Mouse (Mus musculus) intestine, embryonic 15.5 days (tissue): ENCODE measurements around the gene Fndc3b. TPM values are rescaled to one million over a fixed set of nuclear protein-coding genes. Genes with fewer than 3 reads are reported as not detected.

Experiments used
- ATAC-seq: fragments of 200-750 bp; cut with Nextera tagmentation; 2 replicates; pipeline ENCODE4 v1.8.0; 2017; ENCODE audit warnings: moderate TSS enrichment, moderate library complexity
- H3K27ac ChIP-seq: fragments of 300-500 bp; sonication (generic); 2 replicates; pipeline ENCODE4 v1.5.1; 2015; ENCODE audit warnings: mild to moderate bottlenecking, inconsistent platforms
- H3K27me3 ChIP-seq: fragments of 300-500 bp; sonication (generic); replicated peaks from 2 replicates; pipeline ENCODE4 v1.6.1; 2015; ENCODE audit warnings: inconsistent platforms
- H3K36me3 ChIP-seq: fragments of 300-500 bp; sonication (generic); 2 replicates; pipeline ENCODE4 v1.6.1; 2015; ENCODE audit warnings: inconsistent platforms
- H3K4me1 ChIP-seq: fragments of 300-500 bp; sonication (generic); replicated peaks from 2 replicates; pipeline ENCODE4 v1.6.1; 2015; ENCODE audit warnings: inconsistent platforms
- H3K4me2 ChIP-seq: fragments of 300-500 bp; sonication (generic); replicated peaks from 2 replicates; pipeline ENCODE4 v1.6.1; 2015; ENCODE audit warnings: mild to moderate bottlenecking, inconsistent platforms
- H3K4me3 ChIP-seq: fragments of 300-500 bp; sonication (generic); replicated peaks from 2 replicates; pipeline ENCODE4 v1.5.1; 2015; ENCODE audit warnings: inconsistent platforms
- H3K9ac ChIP-seq: fragments of 300-500 bp; sonication (generic); 2 replicates; pipeline ENCODE4 v1.6.1; 2015; ENCODE audit warnings: inconsistent platforms
- H3K9me3 ChIP-seq: fragments of 300-500 bp; sonication (generic); 2 replicates; pipeline ENCODE4 v1.6.1; 2016; ENCODE audit warnings: inconsistent platforms
- WGBS: fragments of 180-500 bp; shearing (Covaris S2); methylation state at CpG from one replicate; pipeline ENCODE4 v1.1.7; 2015; 5-methylcytosine and 5-hydroxymethylcytosine counted together
- polyA plus RNA-seq: library from polyadenylated mRNA; unstranded; fragments of >200 nt; fragmentation: Nextera tagmentation; extraction: Ambion mirVana; gene quantifications from 2 replicates; pipeline ENCODE4 v1.2.1, GENCODE M21; 2015

Gene Fndc3b
- polyA plus RNA-seq, 1 experiment from 2014 or later = 20.1 TPM

DNA sequence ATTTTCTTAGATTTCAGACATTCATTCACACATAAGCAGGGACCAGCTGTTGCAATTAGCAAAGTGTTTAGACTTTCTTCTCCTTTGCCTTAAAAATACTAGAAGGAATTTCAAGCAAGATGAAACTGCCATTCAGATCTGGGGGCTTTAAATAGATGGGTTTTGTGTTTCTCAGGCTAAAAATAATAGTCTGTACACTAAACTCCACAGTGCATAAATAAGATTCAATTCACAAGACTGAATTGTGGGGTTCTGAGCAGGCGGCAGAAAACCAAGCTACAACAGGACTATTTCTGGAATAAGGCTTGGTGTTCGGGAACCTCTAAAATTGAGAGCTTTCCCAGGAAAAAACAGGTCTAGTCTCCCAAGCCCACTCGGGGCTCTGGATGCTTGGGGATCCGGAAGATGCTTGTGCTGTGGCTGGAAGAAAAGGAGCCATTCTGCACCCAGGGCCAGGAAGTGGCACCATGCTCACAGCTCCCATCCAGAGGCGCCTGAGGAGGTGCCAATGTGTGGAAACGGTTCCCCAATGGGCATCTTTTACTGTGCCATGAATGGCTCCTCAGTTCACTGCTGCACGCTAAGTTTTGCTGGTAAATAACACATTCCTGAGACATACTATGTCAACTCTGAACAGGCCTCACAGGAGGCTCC lies 117.5 kb downstream of the Fndc3b start:
- Histone ChIP-seq H3K9ac (no peak overlapping the region), H3K36me3 (peaks cover 7% of the 10 kb centered on the region; the same call in 1 of the 2 replicates), H3K27me3 (no peaks in the 10 kb centered on the region), H3K4me1 (no peaks in the 10 kb centered on the region), H3K4me3 (no peak overlapping the region), H3K9me3 (no peaks in the 10 kb centered on the region), H3K4me2 (no peak overlapping the region), H3K27ac (no peak overlapping the region)
- 83% methylated on average over 7 of the region's 7 CpGs for WGBS
- no peak for ATAC-seq

- Histone ChIP-seq H3K36me3 (peaks cover 7% of the 10 kb centered on the region; the same call in 1 of the 2 replicates), H3K9me3 (no peaks in the 10 kb centered on the region), H3K4me1 (no peaks in the 10 kb centered on the region), H3K27ac (no peak overlapping the region), H3K4me3 (no peak overlapping the region), H3K9ac (no peak overlapping the region), H3K27me3 (no peaks in the 10 kb centered on the region), H3K4me2 (no peak overlapping the region)
- no peak for ATAC-seq
- WGBS = 84% methylated on average over 11 of the region's 11 CpGs
These were observed 118.2 kb downstream of the Fndc3b start for GRCm38 (mm10) chr3:27592728-27593484.

DNA sequence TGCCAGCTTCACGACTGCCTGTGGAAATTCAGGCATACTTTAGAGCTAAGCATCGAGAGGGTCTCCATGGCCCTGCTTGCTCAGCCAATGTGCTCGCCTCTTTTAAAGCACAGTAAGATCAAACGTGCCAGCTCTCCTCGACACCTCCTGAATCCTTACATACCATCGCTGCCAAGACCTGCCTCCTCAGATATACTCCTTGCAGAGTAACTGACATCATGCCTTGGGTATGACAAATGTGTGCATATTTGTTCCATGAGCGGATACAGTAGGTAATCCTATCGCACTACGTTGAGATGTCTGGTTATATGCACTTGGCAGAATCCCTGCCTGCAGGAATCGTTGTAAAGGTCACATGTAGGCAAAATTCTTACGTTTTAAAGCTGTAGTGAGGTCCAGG lies 120.3 kb downstream of the Fndc3b start:
- no peaks in the 10 kb centered on the region for H3K4me1 ChIP-seq
- no peak for ATAC-seq
- peaks cover 7% of the 10 kb centered on the region; the same call in 1 of the 2 replicates for H3K36me3 ChIP-seq
- no peaks in the 10 kb centered on the region for H3K27me3 ChIP-seq
- H3K27ac ChIP-seq = no peak overlapping the region
- H3K9me3 ChIP-seq = no peaks in the 10 kb centered on the region
- no peak overlapping the region for H3K9ac ChIP-seq
- WGBS = 77% methylated on average over 11 of the region's 11 CpGs
- H3K4me3 ChIP-seq = no peak overlapping the region
- H3K4me2 ChIP-seq = no peak overlapping the region

- H3K4me3 ChIP-seq = no peak overlapping the region
- H3K4me1 ChIP-seq = peaks cover 6% of the 10 kb centered on the region; the same call in 1 of the 2 replicates
- no peak for ATAC-seq
- peaks cover 7% of the 10 kb centered on the region; the same call in 1 of the 2 replicates for H3K36me3 ChIP-seq
- WGBS = 92% methylated on average over 3 of the region's 3 CpGs
- no peaks in the 10 kb centered on the region for H3K27me3 ChIP-seq
- no peaks in the 10 kb centered on the region for H3K9me3 ChIP-seq
- H3K9ac ChIP-seq = no peak overlapping the region
- no peak overlapping the region for H3K27ac ChIP-seq
- H3K4me2 ChIP-seq = no peak overlapping the region
These were observed 121.8 kb downstream of the Fndc3b start for GRCm38 (mm10) chr3:27589305-27589704.

- WGBS = 98% methylated on average over 11 of the region's 11 CpGs
- no peaks in the 10 kb centered on the region for H3K9me3 ChIP-seq
- peaks cover 6% of the 10 kb centered on the region; the same call in 1 of the 2 replicates for H3K4me1 ChIP-seq
- H3K4me3 ChIP-seq = no peak overlapping the region
- no peak overlapping the region for H3K27ac ChIP-seq
- ATAC-seq = no peak
- no peaks in the 10 kb centered on the region for H3K27me3 ChIP-seq
- H3K9ac ChIP-seq = no peak overlapping the region
- H3K4me2 ChIP-seq = no peak overlapping the region
- peaks cover 7% of the 10 kb centered on the region; the same call in 1 of the 2 replicates for H3K36me3 ChIP-seq
These were observed 122.5 kb downstream of the Fndc3b start for GRCm38 (mm10) chr3:27588604-27589003.

- Histone ChIP-seq H3K4me3 (no peak overlapping the region), H3K4me2 (no peak overlapping the region), H3K4me1 (peaks cover 8% of the 10 kb centered on the region; the same call in 1 of the 2 replicates), H3K9ac (no peak overlapping the region), H3K27ac (peak overlapping the region; percentile 1; the same call in 1 of the 2 replicates), H3K9me3 (no peaks in the 10 kb centered on the region), H3K27me3 (no peaks in the 10 kb centered on the region), H3K36me3 (0 out of 2 replicates have a peak, but pooled peaks cover 2% of the 10 kb centered on the region)
- WGBS = 46% methylated on average over 11 of the region's 11 CpGs
- no peak for ATAC-seq
These were observed 126.2 kb downstream of the Fndc3b start for GRCm38 (mm10) chr3:27584607-27585605.

GRCm38 (mm10) chr3:27581931-27582840 lies 128.9 kb downstream of the Fndc3b start:
- WGBS = 74% methylated on average over 6 of the region's 6 CpGs
- no peak overlapping the region for H3K4me2 ChIP-seq
- peaks cover 8% of the 10 kb centered on the region; the same call in 1 of the 2 replicates for H3K4me1 ChIP-seq
- H3K36me3 ChIP-seq = no peaks in the 10 kb centered on the region
- no peak for ATAC-seq
- H3K27me3 ChIP-seq = no peaks in the 10 kb centered on the region
- no peak overlapping the region for H3K4me3 ChIP-seq
- H3K9me3 ChIP-seq = no peaks in the 10 kb centered on the region
- H3K27ac ChIP-seq = no peak overlapping the region
- H3K9ac ChIP-seq = no peak overlapping the region

DNA sequence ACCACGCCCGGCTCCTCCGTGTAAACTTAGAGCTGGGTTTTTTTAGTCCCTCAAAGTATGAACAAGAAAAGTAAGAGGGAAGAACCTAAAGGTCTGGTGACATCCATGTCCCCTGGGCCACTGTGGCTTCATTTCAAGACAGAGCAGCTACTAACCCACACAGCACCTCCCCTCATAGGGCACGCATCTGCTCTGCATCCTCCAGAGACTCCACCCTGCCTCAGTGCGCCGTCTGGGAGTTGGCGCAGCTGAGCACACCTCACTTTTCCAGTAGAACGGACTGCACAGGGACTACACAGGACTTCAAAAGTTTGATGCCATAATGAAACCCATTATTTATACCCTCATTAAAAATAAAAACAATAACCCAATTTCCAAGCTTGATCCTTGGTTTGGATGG lies 130.2 kb downstream of the Fndc3b start:
- ATAC-seq = no peak
- Histone ChIP-seq H3K27me3 (no peaks in the 10 kb centered on the region), H3K27ac (no peak overlapping the region), H3K4me1 (peaks cover 8% of the 10 kb centered on the region; the same call in 1 of the 2 replicates), H3K4me2 (no peak overlapping the region), H3K4me3 (no peak overlapping the region), H3K9me3 (no peaks in the 10 kb centered on the region), H3K36me3 (no peaks in the 10 kb centered on the region), H3K9ac (no peak overlapping the region)
- WGBS = 89% methylated on average over 8 of the region's 8 CpGs

DNA sequence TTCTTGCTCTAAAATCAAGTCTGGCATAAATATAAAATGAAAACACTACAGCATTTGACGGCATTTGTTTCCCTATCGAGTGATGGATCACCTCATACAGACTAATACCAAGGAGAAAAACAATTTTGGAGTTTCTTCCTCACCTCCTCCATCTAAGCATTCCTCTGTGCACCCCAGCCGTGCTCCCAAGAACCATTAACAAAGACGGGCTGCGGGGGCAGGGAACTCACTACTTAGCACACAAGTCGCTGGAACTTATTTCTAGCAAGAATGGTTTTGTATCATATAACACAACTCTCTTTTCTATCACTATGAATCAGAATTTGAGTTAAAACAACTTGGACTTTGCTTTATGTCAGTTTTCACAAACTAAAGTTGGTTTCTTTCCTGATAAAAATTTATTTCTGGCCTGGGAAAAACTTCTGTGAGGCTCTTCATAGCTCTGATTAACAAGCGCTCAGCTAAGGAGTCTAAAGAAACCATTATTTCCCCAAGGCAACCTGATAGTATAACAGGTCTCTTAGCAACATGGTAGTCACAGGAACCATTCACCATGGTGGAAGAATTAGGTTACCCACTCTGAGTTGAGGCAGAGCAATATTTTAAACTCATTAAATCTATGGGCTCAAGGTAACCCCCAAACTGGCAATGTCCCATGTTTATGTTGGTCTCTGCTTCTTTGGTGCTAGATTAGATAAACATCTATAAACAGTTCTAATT lies 131.1 kb downstream of the Fndc3b start:
- WGBS = 67% methylated on average over 7 of the region's 7 CpGs
- no peak overlapping the region for H3K9ac ChIP-seq
- no peak overlapping the region for H3K4me2 ChIP-seq
- no peaks in the 10 kb centered on the region for H3K9me3 ChIP-seq
- H3K36me3 ChIP-seq = no peaks in the 10 kb centered on the region
- no peak overlapping the region for H3K4me3 ChIP-seq
- peaks cover 8% of the 10 kb centered on the region; the same call in 1 of the 2 replicates for H3K4me1 ChIP-seq
- no peak overlapping the region for H3K27ac ChIP-seq
- no peak for ATAC-seq
- H3K27me3 ChIP-seq = no peaks in the 10 kb centered on the region

DNA sequence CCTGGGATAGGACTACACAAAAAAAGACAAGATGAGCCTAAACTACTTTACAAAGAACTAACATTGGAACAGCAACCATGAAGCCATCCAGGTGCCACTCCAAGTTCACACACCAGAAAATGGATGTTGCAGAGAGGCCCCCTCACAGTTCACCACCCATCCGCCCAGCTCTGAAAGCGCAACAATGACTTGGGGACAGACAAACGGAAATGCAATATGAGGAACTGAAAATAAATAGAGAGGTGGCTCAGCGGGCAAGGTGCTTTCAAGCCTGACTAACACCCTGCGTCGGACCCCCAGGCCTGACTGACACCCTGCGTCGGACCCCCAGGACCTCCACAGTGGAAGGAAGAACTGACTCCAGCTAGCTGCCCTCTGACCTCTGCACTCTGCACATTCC lies 131.9 kb downstream of the Fndc3b start:
- Histone ChIP-seq H3K36me3 (no peaks in the 10 kb centered on the region), H3K4me1 (0 out of 2 replicates have a peak, but pooled peaks cover 2% of the 10 kb centered on the region), H3K27ac (no peak overlapping the region), H3K27me3 (no peaks in the 10 kb centered on the region), H3K9ac (no peak overlapping the region), H3K4me2 (no peak overlapping the region), H3K4me3 (no peak overlapping the region), H3K9me3 (no peaks in the 10 kb centered on the region)
- ATAC-seq = no peak
- WGBS = 80% methylated on average over 8 of the region's 8 CpGs
